Mouse (Mus musculus) gastrocnemius, adult 18-20 months (tissue): ENCODE results near the gene Angpt4. TPM values are rescaled to one million over a fixed set of nuclear protein-coding genes. Genes with fewer than 3 reads are reported as not detected.

Source experiments
- DNase-seq: peaks from one replicate; pipeline ENCODE4 v3.0.0; 2021; ENCODE audit warnings: low spot score
- long read RNA-seq, 2 experiments: library from polyadenylated mRNA; stranded (forward); transcript quantifications; one replicate each; pipeline ENCODE4 v2.0.0; 2021
- total RNA-seq, 2 experiments: library from RNA; stranded (reverse); gene quantifications; 2 replicates each; pipeline ENCODE4 v1.2.3; 2021

Angpt4 gene
- total RNA-seq = under 1 TPM; 0.18 to 0.24 TPM
- long read RNA-seq, experiment 1, partial matches to known transcripts = 0 of 2 reads
- long read RNA-seq, experiment 1, other reads (novel, unspliced or antisense) = 0 of 2 reads
- long read RNA-seq, experiment 2 = 0 reads

DNA sequence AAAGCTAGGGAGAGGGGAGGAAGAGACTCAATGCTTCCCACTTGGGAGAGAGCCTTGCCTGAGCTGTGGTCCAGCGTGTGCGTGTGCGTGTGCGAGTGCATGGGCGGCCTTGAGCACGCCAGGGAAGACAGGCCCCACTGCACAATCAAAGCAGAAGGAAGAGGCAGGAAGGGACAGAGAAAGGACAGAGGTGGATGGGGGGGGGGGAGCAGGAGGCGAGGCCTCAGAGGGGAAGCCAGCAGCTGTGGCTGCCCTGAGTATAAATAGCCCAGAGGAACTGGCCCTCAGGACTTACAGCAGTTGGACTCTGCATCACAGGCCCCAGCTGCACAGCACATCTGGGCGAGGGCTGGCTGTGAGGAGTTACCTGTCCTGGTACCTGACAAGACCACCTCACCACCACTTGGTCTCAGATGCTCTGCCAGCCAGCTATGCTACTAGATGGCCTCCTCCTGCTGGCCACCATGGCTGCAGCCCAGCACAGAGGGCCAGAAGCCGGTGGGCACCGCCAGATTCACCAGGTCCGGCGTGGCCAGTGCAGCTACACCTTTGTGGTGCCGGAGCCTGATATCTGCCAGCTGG lies at the start of gene Angpt4:
Gene Angpt4 (plus strand): TSS at position 292 of the 582 bp plus-strand sequence.
- no peak for DNase-seq

DNA sequence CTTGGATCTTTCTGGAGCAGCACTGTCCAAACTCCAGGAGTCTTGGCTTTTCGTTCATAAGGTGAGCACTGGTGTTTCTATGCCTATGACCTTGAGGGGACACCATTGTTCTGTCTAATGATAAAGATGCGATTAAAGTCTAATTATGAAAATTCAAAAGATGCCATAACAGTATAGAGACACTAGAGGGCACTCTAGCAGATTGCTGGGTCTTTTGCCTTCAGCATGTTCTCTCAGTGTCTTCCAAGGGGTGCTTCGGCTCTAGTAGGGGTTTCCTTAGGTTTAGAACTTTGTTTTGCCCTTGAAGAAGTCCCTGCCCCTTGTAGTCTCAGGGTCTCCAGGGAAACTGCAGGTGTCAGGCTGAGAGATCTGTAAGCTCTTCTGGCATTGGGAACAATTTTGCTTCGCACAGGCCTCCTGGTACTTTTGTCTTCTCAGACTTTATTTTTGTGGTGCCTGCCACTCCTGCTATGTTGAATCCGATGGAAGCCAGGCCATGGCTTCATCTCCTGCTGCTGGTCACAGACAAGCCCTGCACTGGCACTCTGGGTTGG lies 48.7 kb upstream of the Angpt4 start:
- no peak for DNase-seq

DNA sequence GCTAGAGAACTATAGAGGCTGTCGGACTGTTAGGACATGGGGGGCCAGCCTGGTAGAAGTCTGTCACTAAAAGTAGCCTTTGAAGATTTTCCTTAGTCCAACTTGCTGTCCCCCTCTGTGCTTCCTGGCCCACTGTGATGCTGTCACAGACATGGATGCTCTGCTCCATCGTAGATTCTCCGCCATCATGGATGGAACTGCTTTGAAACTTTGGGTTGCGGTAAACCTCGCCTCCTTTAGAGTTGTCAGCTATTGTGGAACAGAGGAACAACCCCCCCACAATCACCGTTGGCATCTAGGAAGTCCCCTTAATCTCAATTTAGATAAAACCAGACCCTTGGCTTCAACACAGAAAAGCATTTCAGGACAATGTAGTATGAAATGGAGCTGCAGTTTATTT lies 46.1 kb upstream of the Angpt4 start:
- no peak for DNase-seq

DNA sequence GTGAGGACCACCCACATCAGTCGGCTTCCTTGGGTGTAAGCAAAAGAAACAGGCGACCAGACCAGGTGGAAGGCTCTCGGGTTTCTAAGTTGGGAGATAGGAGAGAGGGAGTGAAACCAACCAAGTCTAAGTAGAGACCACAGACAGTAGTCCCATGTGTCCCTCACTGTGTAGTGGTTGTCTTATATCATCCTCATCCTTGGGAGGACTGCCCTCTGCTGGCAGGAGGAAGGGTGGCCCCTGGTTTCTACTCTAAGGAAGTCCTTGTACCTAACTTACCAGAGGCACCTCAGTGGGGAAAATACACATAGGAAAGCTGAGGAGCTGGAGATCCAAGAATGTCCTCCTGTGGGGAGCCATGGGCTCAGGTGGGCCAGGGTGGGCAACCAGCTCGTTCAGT lies 44.5 kb upstream of the Angpt4 start:
- no peak for DNase-seq

DNA sequence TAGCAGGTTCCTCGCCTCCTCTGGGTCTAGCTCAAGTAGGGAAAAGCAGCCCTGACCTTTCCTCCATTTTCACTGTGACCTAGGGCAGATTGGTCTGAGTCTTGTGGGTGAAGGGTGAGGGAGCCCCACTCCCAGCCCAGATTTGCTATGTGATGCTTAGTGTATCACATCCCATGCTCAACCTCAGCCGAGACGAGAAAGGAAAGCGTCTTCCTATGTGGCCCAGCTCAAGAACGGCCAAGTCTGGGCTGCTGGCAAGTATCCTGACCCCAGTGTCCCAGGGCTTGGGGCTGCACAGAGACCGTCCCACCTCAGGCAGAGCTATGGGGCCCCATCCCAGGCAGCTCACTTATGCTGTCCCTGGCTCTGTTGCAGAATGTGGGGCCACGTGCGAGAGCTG lies 42.8 kb upstream of the Angpt4 start:
- DNase-seq = no peak

DNA sequence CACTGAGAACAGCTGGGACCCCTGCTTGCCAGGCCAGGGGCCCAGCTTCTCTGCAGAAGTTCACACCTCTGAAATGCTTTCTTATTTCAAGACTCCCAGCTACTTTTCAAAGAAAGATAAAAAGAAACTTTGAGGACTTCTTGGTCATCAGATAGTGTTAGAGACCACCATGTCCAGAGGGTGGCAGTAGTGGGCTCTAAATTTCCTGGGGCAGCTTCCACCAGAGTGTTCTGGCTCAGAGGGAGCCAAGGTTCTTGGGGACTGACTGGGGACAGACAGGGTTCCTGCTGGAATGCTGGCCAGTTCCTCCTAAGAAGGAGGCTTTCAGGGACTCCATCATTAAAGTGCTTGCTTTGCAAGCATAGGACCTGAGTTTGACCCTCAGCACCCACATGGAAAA lies 36.5 kb upstream of the Angpt4 start:
- DNase-seq = no peak

DNA sequence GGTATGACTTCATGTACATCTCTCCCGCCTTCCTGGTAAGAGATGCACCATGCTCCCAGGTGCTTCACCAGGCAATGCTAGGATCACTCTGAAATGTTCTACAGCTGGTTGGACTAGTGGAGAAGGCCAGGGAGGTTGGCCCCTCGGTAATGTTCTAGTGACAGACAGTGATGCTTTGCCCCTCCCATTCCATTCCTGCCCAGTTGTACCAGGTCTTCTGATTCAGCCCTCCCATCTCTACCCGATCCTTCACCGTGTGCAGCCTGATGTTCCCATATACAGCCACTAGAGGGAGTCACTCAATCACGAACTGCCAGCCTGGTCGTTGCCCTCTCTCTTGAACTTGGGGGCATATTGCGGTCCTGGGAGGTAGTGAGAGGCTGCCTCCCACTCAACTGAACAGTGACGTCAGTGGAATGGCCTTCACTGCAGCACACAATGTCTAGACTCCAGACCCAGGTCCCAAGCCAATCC lies 35.0 kb upstream of the Angpt4 start:
- DNase-seq = peak; percentile 52

DNA sequence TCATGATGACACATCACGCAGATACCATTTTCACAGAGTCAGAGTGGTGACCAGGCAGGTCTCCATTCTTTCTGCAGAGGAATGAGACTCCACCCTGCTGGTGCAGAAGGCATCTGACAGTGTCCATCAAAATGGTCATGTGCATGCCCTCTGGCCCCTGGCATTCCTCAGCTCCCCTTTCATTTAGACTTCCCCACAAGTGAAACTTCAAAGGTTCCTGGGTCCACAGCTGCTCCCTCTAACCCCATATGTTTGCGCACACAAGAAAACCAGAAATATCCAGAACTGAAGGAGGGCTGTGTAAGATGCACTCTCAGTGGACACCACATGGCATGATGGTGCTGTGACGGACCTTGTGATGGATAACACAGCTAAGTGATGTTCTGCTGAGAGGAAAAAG lies 32.4 kb upstream of the Angpt4 start:
- DNase-seq = no peak

DNA sequence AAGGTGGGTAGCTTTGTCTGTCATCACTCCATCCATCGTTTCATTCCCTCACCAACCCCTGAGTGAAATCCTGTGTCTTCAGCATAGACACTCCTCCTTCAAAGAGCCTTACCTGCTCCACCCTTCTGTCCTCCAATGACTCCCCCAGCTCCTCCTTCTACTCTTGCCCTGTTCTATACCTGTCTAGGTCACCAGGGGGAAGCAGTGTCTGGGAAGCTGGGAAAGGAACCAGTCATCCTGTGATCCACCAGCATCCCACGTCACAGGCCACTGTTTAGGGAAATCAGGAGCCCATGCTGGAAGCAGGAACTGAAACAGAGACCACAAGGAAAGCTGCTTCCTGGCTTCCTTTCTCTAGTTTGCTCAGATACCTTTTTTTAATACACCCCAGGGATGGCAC lies 31.2 kb upstream of the Angpt4 start:
- no peak for DNase-seq

DNA sequence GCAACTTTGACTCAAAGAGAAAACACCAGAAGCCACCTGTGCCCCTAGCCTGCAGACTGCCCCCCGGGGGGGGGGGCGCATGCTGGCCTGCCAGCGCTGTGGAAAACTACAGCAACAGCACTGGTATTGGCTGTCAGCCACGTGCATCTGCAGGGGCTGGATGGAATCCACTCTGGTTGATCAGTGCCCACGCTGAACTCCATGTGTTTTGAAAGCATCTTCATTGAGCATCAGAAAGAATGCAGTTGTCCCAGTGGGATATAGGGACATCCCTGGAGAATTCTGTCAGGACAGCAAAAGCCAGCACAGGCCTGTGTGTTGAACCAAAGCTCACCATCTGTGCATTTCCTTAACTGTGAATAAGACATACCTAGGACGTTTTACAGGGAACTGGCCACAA lies 20.0 kb upstream of the Angpt4 start:
- DNase-seq = no peak

DNA sequence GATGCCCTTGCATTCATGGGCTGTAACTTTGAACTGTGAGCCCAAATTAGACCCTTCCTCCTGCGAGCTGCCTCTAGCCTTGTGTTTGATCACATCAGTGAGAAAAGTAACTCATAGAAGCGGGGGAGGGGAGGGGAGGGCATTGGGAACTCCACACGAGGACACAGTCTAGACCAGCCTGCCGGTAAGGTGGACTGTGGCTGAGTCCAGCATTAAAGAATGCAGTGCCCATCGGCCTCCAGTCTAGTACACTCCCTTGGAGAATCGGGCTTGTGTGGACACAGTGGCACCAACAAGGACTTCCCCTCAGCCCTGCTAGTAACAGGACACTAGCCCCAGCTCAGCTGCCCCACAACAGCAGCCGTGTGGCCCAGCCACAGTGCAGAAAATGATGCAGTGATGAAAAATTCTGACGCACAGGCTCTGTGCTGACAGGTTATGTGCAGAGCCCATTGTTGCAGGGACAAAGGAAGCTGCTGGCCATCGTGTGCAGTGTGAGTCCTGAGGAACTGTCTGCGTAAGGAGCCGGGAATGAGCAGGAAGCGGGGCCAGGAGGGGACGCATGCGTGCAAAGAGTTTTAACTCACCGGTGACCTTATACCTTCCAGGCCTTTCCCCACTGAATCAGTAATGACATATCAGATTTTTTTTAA lies 17.8 kb upstream of the Angpt4 start:
- DNase-seq = no peak

DNA sequence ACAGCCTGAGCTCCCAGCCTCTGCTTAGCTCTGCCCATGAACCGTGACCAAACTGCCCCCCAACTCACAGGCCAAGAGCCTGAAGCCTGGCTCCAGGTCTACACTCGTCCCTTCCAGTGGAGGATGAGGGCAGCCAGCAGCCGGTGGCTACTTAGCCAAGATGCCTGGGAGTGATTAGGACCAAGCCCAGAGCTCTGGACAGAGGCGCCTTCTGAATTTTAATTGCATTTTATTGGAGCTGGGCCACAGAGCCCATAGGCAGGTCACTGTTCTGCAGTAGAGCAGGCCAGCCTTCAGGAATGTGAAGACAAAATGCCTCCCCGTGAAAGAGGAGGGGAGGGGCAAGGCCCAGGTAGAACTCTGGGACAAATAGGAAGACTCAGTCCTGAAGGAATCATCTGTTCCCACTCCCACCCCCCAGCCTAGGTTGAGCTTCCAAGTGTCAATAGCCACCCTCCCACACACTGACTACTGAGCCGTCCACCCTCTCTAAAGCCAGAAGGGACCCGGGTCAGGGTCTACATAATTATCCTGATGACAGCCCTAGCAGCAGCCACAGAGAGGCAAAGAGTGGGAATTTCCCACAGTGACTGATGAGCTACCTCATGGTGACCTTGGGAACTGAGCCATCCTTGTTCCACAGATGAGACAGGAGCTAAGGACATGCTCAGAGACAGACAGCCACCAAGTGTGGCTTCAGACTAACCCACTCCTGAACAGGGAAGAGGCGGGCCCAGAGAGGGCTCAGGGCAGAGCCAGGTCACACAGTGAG lies 16.6 kb upstream of the Angpt4 start:
- no peak for DNase-seq

DNA sequence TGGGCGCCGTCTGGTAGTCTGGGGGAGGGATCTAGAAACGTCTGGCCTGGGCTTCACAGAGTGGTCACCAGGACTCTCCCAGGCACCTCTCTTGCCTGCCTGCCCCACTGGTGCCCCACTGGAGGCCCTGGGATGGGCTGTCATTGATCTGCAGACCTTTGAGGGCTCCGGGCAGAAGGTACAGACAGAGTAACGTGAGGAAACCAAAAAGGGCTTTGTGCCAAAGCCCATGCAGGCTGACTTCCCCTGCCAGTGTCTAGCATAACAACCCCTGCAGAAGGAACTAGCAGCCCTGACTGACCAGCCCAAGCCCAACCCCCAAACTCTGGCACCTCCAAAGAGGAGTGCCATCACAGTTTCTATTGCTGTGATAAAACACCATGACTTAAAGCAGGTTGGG lies 15.1 kb upstream of the Angpt4 start:
- DNase-seq = no peak

DNA sequence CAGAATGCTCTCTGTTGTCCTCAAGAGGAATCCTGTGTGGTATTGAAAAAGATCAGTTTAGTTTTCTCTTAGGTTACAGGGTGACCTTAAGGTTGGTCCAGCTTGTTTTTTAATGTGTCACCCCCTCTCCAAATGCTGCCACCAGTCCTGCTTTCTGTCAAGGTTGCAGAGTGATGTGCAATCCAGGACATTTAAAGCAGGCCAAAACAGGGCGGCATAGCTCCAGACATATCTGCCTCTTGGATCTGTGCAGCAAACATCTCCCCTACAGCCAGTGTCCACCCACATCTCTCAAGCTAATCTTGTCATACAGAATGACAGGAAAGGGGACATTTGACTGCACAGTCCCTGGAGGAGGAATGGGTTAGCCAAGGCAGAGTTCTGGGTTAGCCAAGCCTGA lies 12.9 kb upstream of the Angpt4 start:
- no peak for DNase-seq

DNA sequence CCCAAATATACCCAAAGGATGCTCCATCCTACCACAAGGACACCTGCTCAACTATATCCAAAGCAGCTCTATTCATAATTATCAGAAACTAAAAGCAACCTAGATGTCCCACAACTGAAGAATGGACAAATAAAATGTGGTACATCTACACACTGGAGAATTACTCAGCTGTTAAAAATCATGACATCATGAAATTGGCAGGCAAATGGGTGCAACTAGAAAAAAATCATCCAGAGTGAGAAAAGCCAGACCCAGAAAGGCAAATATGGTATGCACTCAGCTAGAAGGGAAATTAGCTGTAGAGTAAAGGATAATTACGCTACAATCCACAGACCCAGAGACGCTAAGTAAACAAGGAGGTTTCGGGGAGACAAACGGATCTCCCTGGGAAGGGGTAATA lies 10.2 kb upstream of the Angpt4 start:
- DNase-seq = no peak

DNA sequence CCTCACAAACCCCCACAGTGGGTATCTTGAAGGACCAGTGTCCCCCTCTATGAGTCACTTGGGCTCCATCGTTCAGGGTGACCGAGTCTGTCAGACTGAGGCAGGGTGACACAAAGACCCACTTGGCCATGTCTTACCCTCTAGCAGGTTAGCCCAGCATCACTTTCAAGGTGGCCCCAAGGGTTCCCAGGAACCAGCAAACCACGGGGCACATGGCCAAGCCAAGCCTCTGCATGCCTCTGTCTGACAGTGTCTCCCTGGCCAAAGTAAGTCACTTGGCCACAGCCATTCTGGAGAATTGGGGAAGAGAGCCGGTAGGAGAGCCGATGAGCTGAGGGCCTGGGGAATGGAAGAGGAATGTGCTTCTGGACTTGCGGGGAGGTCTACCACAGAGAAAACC lies 7.7 kb upstream of the Angpt4 start:
- no peak for DNase-seq

DNA sequence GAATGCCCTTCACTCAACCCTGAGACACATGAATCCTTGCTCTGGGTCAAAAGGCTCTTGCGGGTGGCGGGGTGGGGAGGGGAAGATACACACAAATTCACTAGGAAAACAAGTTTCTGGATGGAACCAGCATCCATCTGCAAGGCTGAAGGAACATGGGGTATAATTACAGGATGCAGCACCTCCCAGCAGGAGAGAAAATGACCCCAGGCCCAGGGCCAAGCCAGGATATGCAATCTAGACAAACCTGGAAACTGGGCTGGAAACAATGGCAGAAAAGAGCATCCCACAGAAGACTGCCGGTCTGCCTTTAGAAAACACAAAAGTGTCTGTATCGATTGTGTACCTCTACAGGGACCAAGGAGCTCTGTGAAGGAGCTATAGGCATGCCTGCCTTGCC lies 7.1 kb upstream of the Angpt4 start:
- DNase-seq = no peak

DNA sequence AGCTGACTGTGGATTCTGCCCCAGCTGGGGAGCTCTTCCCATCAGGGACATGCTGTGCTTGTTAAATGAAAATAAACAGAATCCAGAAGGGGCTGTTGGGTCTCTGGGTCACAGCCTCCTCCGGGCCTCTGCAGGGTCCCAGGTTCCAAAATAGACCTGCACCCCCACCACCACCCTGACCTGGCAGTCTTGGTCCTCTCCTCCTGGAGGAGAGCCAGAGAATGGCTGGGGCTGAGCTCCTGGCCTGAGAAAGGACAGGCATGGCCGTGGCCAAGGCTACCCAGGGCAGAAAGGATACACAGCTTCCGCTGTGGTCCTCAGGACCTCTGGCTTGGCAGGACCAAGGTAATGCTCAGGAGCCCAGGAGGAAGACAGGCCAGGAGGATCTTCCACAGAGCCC lies 6.4 kb upstream of the Angpt4 start:
- DNase-seq = no peak

DNA sequence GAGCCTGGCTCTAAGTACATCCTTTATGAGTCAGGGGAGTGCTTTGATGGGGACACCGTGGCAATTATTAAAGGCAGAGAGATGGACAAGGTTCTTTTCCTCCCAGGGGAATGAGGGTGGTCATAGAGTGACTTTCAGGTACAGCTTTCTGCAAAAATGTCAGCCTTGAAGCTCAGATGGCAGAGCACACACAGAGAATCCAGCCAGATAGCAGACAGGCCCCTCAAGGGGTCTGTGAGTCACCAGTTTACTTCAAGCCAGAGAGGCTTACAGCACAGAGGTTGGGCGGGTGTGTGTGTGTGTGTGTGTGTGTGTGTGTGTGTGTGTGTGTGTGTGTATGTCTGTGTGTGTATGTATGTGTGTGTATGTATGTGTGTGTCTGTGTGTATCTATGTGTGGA lies 4.0 kb upstream of the Angpt4 start:
- DNase-seq = no peak

DNA sequence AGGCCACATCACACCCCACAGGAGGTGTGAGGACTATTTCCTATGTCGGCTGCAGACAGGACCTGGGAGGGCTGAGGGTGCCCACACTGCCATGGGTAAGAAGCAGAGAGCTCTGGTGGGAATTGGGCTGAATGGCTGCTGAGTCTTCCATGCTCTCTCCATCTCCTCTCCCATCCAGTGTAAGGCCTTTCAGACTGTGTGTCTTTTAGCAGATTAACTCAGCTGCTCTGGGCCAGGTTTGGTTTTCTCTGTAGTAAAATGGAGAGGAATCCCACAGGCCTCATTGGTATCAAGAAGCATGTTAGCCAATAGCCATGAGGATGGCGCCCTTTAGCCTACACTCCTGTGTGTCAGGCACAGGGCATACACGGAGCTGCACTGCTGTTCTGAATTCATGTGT lies 1.6 kb upstream of the Angpt4 start:
- DNase-seq = no peak

DNA sequence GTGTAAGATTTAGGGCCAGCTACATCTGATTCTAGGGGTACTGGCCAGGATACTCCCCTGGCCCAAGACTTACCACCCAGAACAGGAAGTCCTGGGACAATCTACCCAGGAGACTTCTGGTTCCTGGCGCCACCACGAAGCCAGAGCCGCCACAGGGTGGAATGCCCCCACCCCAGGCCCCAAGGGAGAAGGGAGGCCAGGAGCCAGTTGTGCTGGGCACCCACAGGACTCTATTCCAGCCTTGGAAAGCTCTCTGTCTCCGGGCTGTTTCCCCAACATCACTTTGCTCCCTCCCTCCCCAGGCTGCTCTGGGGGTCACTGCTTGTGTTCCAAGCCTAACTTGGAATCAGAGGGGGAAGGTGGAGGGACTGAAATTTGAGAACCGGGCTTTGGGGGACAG lies 512 bp upstream of the Angpt4 start:
- DNase-seq = no peak

DNA sequence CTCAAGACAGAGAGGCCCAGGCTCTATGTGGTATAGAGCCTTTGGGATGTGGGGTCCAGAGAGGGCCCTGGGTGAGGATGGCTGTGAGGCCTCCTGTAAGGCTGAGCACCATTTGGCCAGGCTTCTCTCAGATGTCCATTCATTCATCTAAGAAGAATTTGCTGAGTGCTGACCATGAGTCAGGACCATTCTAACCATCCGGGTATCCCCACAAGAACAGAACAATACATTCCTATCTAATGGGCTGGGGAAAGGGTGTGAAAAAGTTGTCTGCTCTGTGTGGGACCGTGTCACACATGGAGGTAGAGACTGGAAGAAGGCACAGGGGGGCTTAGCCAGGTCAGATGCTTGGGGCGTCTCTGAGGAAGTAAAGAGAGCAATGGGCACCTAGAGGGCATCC lies 741 bp downstream of the Angpt4 start:
- no peak for DNase-seq
